Mouse (Mus musculus): ENCODE results near the gene Bhlhe41. TPM values are rescaled to one million over a fixed set of nuclear protein-coding genes. Genes with fewer than 3 reads are reported as not detected.

The Bhlhe41 gene
- polyA plus RNA-seq, 1 experiment from 2014 or later = 0.12 TPM

GRCm38 (mm10) chr6:145835359-145835758, 30.0 kb downstream of the Bhlhe41 start:
- Histone ChIP-seq H3K27ac (replicated peaks) (no peak overlapping the region), H3K4me3 (replicated peaks) (no peak overlapping the region), H3K36me3 (replicated peaks) (no peaks in the 10 kb centered on the region), H3K4me2 (no peak overlapping the region), H3K27me3 (no peaks in the 10 kb centered on the region), H3K4me1 (replicated peaks) (no peaks in the 10 kb centered on the region), H3K9me3 (replicated peaks) (no peaks in the 10 kb centered on the region), H3K9ac (no peak overlapping the region)
- 6% methylated on average over 6 of the region's 6 CpGs for WGBS (ENCODE audit: insufficient replicate concordance)
- ATAC-seq (ENCODE audit: insufficient read depth) = no peak

GRCm38 (mm10) chr6:145832927-145833326, 32.4 kb downstream of the Bhlhe41 start:
- Histone ChIP-seq H3K36me3 (replicated peaks) (no peaks in the 10 kb centered on the region), H3K27ac (replicated peaks) (no peak overlapping the region), H3K4me2 (no peak overlapping the region), H3K4me1 (replicated peaks) (no peaks in the 10 kb centered on the region), H3K27me3 (no peaks in the 10 kb centered on the region), H3K4me3 (replicated peaks) (no peak overlapping the region), H3K9me3 (replicated peaks) (no peaks in the 10 kb centered on the region), H3K9ac (no peak overlapping the region)
- 57% methylated on average over 8 of the region's 8 CpGs for WGBS (ENCODE audit: insufficient replicate concordance)
- no peak for ATAC-seq (ENCODE audit: insufficient read depth)

- no peaks in the 10 kb centered on the region for H3K9me3 ChIP-seq (replicated peaks)
- no peak overlapping the region for H3K9ac ChIP-seq
- no peak for ATAC-seq (ENCODE audit: insufficient read depth)
- WGBS (ENCODE audit: insufficient replicate concordance) = 50% methylated on average over 9 of the region's 9 CpGs
- H3K27ac ChIP-seq (replicated peaks) = no peak overlapping the region
- no peaks in the 10 kb centered on the region for H3K4me1 ChIP-seq (replicated peaks)
- no peak overlapping the region for H3K4me2 ChIP-seq
- H3K36me3 ChIP-seq (replicated peaks) = no peaks in the 10 kb centered on the region
- H3K4me3 ChIP-seq (replicated peaks) = no peak overlapping the region
- H3K27me3 ChIP-seq = no peaks in the 10 kb centered on the region
Observed at GRCm38 (mm10) chr6:145830617-145831016, 34.7 kb downstream of the Bhlhe41 start.

DNA sequence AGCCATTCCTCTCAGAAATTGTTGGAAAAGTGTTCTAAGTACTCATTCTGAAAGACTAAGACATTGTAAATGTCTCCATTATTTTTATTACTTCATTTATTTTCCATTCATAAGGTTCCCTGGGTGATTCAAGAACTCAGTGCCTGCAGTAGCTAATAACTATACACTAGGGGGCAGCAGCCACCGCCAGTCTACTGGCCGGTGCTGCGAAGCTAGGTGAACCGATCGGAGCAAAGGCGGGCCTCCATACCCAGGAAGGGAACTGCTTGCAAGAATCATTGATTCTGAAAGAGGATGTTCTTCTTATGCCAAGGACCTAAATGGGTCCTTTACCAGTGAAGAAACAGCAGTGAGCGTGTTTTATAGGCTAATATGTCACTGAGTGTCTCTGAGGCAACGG, 35.2 kb downstream of the Bhlhe41 start:
- Histone ChIP-seq H3K9me3 (replicated peaks) (no peaks in the 10 kb centered on the region), H3K27ac (replicated peaks) (no peak overlapping the region)

DNA sequence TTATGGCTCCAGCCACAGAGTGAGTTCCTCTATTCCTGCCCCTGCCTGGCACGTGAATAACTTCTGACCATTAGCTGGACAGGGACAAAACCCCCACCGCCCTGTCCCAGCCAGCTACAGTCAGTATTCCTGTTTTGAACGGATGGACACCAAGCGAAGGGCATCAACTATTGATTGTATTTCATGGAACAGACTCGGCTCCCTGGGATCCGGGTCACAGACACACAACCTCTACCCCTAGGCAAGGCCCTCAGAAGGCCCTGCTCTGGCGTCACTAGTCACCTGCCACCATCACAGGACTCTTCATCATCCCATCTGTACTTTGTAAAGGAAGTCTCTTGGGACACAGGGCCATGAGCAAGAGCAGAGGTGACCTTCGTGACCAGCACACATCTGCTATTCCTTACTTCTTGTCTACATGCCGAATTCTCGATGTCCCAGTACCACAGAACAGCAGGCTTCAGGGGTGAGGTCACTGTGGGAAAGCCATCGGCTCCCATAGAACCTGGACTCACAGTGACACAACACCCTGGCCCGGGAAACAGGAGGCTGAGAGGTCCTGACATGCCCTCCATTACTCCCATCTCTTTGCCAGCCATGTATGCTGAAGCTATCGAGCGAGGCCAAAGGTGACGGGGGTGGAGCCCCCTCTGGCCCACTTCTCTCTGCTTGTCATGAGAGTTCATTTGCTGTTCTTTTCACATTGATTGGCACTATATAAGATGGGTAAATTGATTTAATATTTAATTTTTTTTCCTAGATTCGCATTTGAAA, 36.1 kb downstream of the Bhlhe41 start:
- Histone ChIP-seq H3K4me2 (no peak overlapping the region), H3K9ac (no peak overlapping the region), H3K9me3 (replicated peaks) (no peaks in the 10 kb centered on the region), H3K4me3 (replicated peaks) (no peak overlapping the region), H3K27me3 (no peaks in the 10 kb centered on the region), H3K36me3 (replicated peaks) (no peaks in the 10 kb centered on the region), H3K4me1 (replicated peaks) (no peaks in the 10 kb centered on the region), H3K27ac (replicated peaks) (no peak overlapping the region)
- ATAC-seq (ENCODE audit: insufficient read depth) = peak; percentile 44
- 64% methylated on average over 16 of the region's 16 CpGs for WGBS (ENCODE audit: insufficient replicate concordance)

More for the DNA sequence above, 35.2 kb downstream of the Bhlhe41 start:
- no peaks in the 10 kb centered on the region for H3K36me3 ChIP-seq (replicated peaks)
- ATAC-seq (ENCODE audit: insufficient read depth) = no peak
- WGBS (ENCODE audit: insufficient replicate concordance) = 17% methylated on average over 8 of the region's 8 CpGs
- H3K4me2 ChIP-seq = no peak overlapping the region
- H3K4me1 ChIP-seq (replicated peaks) = no peaks in the 10 kb centered on the region
- no peaks in the 10 kb centered on the region for H3K27me3 ChIP-seq
- no peak overlapping the region for H3K4me3 ChIP-seq (replicated peaks)
- H3K9ac ChIP-seq = no peak overlapping the region

GRCm38 (mm10) chr6:145826305-145826704, 39.1 kb downstream of the Bhlhe41 start:
- Histone ChIP-seq H3K4me2 (no peak overlapping the region), H3K4me3 (replicated peaks) (no peak overlapping the region), H3K9ac (no peak overlapping the region), H3K27me3 (no peaks in the 10 kb centered on the region), H3K4me1 (replicated peaks) (peaks cover 10% of the 10 kb centered on the region; the same call in 1 of the 2 replicates), H3K36me3 (replicated peaks) (no peaks in the 10 kb centered on the region), H3K27ac (replicated peaks) (no peak overlapping the region), H3K9me3 (replicated peaks) (no peaks in the 10 kb centered on the region)
- WGBS (ENCODE audit: insufficient replicate concordance) = 70% methylated on average over 4 of the region's 4 CpGs
- ATAC-seq (ENCODE audit: insufficient read depth) = no peak

- H3K27ac ChIP-seq (replicated peaks) = no peak overlapping the region
- H3K4me3 ChIP-seq (replicated peaks) = no peak overlapping the region
- WGBS (ENCODE audit: insufficient replicate concordance) = 23% methylated on average over 5 of the region's 5 CpGs
- H3K36me3 ChIP-seq (replicated peaks) = no peaks in the 10 kb centered on the region
- no peak overlapping the region for H3K9ac ChIP-seq
- no peaks in the 10 kb centered on the region for H3K27me3 ChIP-seq
- H3K4me1 ChIP-seq (replicated peaks) = peaks cover 10% of the 10 kb centered on the region; the same call in 1 of the 2 replicates
- no peak overlapping the region for H3K4me2 ChIP-seq
- H3K9me3 ChIP-seq (replicated peaks) = no peaks in the 10 kb centered on the region
- ATAC-seq (ENCODE audit: insufficient read depth) = peak; percentile 43; the same call in 1 of the 2 replicates
Observed at GRCm38 (mm10) chr6:145823588-145824234, 41.6 kb downstream of the Bhlhe41 start.

DNA sequence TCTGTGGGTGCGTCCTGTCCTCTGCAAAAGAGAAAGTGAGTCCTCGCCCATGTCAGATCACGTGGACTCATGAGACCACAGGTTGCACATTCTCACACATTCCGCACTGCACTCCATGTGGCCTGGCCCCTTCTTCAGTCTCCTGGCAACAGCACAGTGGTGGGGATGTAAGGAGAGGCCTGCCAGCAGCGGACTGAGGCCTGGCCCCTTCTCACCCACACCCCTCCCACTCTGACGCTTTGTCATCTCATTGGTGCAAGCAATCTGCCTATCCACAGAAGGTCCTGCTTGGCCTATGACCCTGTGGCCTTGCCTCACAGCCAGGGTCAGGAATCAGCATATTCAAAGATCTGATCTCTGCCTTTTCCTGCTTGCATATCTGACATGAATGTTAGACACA, 42.3 kb downstream of the Bhlhe41 start:
- H3K36me3 ChIP-seq (replicated peaks) = no peaks in the 10 kb centered on the region
- H3K27me3 ChIP-seq = no peaks in the 10 kb centered on the region
- H3K9me3 ChIP-seq (replicated peaks) = no peaks in the 10 kb centered on the region
- WGBS (ENCODE audit: insufficient replicate concordance) = 54% methylated on average over 6 of the region's 6 CpGs
- H3K9ac ChIP-seq = no peak overlapping the region
- no peak overlapping the region for H3K4me2 ChIP-seq
- H3K4me3 ChIP-seq (replicated peaks) = no peak overlapping the region
- peak; percentile 60 for ATAC-seq (ENCODE audit: insufficient read depth)
- no peak overlapping the region for H3K27ac ChIP-seq (replicated peaks)
- H3K4me1 ChIP-seq (replicated peaks) = peaks cover 10% of the 10 kb centered on the region; the same call in 1 of the 2 replicates

- Histone ChIP-seq H3K36me3 (replicated peaks) (no peaks in the 10 kb centered on the region), H3K4me2 (no peak overlapping the region), H3K27me3 (no peaks in the 10 kb centered on the region), H3K9me3 (replicated peaks) (no peaks in the 10 kb centered on the region), H3K4me3 (replicated peaks) (no peak overlapping the region), H3K27ac (replicated peaks) (no peak overlapping the region), H3K9ac (no peak overlapping the region), H3K4me1 (replicated peaks) (peaks cover 10% of the 10 kb centered on the region; the same call in 1 of the 2 replicates)
- 53% methylated on average over 5 of the region's 5 CpGs for WGBS (ENCODE audit: insufficient replicate concordance)
- no peak for ATAC-seq (ENCODE audit: insufficient read depth)
Observed at GRCm38 (mm10) chr6:145822218-145822617, 43.1 kb downstream of the Bhlhe41 start.

DNA sequence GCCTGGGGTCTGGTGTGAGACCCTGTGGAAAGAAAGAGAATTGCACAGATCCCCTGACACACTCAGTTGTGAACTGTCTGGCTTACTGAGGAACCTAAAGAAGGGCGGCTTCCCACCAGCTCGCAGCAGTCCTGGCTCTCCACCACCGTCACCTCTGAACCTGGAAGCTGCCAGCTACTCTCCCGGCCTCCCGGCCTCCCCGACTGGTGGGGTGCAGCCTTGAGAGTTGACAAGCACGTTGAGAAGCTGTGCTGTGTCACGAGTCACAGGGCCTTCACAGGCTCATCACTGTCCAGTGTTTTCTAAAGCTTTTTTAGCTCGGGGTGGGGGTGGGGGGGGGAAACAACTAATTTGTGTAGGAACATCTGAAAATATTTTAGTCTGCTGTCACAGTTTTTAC, 46.2 kb downstream of the Bhlhe41 start:
- no peak for ATAC-seq (ENCODE audit: insufficient read depth)

GRCm38 (mm10) chr6:145815200-145815599, 50.2 kb downstream of the Bhlhe41 start:
- no peak overlapping the region for H3K27ac ChIP-seq (replicated peaks)
- no peaks in the 10 kb centered on the region for H3K36me3 ChIP-seq (replicated peaks)
- H3K9ac ChIP-seq = no peak overlapping the region
- H3K4me3 ChIP-seq (replicated peaks) = no peak overlapping the region
- ATAC-seq (ENCODE audit: insufficient read depth) = no peak
- no peaks in the 10 kb centered on the region for H3K9me3 ChIP-seq (replicated peaks)
- H3K4me2 ChIP-seq = no peak overlapping the region
- no peaks in the 10 kb centered on the region for H3K27me3 ChIP-seq
- WGBS (ENCODE audit: insufficient replicate concordance) = 48% methylated on average over 15 of the region's 15 CpGs
- H3K4me1 ChIP-seq (replicated peaks) = 0 out of 2 replicates have a peak, but pooled peaks cover 3% of the 10 kb centered on the region

More for the DNA sequence above, 46.2 kb downstream of the Bhlhe41 start:
- Histone ChIP-seq H3K4me1 (replicated peaks) (peaks cover 10% of the 10 kb centered on the region; the same call in 1 of the 2 replicates), H3K9me3 (replicated peaks) (no peaks in the 10 kb centered on the region), H3K36me3 (replicated peaks) (no peaks in the 10 kb centered on the region), H3K9ac (no peak overlapping the region), H3K27ac (replicated peaks) (no peak overlapping the region), H3K4me3 (replicated peaks) (no peak overlapping the region), H3K27me3 (no peaks in the 10 kb centered on the region), H3K4me2 (no peak overlapping the region)
- 48% methylated on average over 9 of the region's 9 CpGs for WGBS (ENCODE audit: insufficient replicate concordance)
